10 mouse cellular contexts compared by ENCODE assay signal in genomic region chr1:37477928-37478327, GRCm38 (mm10). TPM values are rescaled to one million over a fixed set of nuclear protein-coding genes. Genes with fewer than 3 reads are reported as not detected.
DNase-seq lines count a peak whose midpoint lies in the region; ATAC-seq and TF ChIP-seq lines count a peak whose summit lies in the region.
"Had no signal": no experiment of that assay in that cellular context is flagged by ENCODE, and none has a peak within 500 bp of the region (broad histone marks: within the 10 kb centered on the region; RNA-seq: fewer than 3 reads in every experiment).

No protein-coding gene starts in this region.

- peak; percentile 26 to 37 for DNase-seq in heart, adult 18-20 months
- DNase-seq in heart, adult 8-10 months (ENCODE audit: low spot score) = no peak
- no peak for DNase-seq in left cerebral cortex, postnatal 25 days (ENCODE audit: low spot score in 2 of 2)
- DNase-seq in kidney, postnatal 25 days = no peak
- DNase-seq in layer of hippocampus, adult 2 months (ENCODE audit: low spot score in 2 of 2) = no peak
- DNase-seq: right cerebral cortex, postnatal 14 days had no signal

- H3K9me3 ChIP-seq in megakaryocyte, embryonic 14.5 days = no peaks in the 10 kb centered on the region

- peak; percentile 67 for ATAC-seq in CD4-positive, CD25-positive, alpha-beta regulatory T cell, adult 4 months
- peak; percentile 23; the same call in 1 of the 2 replicates for ATAC-seq in granulocyte monocyte progenitor cell, adult 5-6 weeks (replicated peaks; ENCODE audit: poor library complexity, severe bottlenecking)
- ATAC-seq: midbrain, embryonic 16.5 days had no signal

- H3K27me3 ChIP-seq in megakaryocyte, embryonic 14.5 days (replicated peaks) = no peaks in the 10 kb centered on the region

- H3K4me3 ChIP-seq in megakaryocyte, embryonic 14.5 days (replicated peaks) = peak overlapping the region; percentile 90
- no peak overlapping the region for H3K4me3 ChIP-seq in layer of hippocampus, adult 2 months

- H3K27ac ChIP-seq in layer of hippocampus, adult 2 months = no peak overlapping the region

- H3K36me3 ChIP-seq in megakaryocyte, embryonic 14.5 days (replicated peaks; ENCODE audit: low read length) = peaks cover 17% of the 10 kb centered on the region

- no peak for TF ChIP-seq CTCF in layer of hippocampus, adult 2 months (conservative IDR thresholded peaks at IDR 0.05)

- intact Hi-C loops in left cerebral cortex, postnatal 25 days (cut with DNase I) = no loop called here

- peaks cover 83% of the 10 kb centered on the region for H3K4me1 ChIP-seq in megakaryocyte, embryonic 14.5 days

RNA-seq across cellular contexts. Expression of gene Unc50, which starts 48.0 kb away (rescaled TPM):
- 10 to 100 TPM; 32.9 to 34.0 TPM for total RNA-seq in heart, adult 18-20 months (2021)
- 10 to 100 TPM; 24.8 to 29.3 (median 28.3) TPM for total RNA-seq in heart, adult 8-10 months (2022)
- 10 to 100 TPM; 63.3 to 63.4 TPM for polyA plus RNA-seq in CD4-positive, CD25-positive, alpha-beta regulatory T cell, adult 4 months (2017; shearing (Covaris generic))
- 61.0 and 68.8 TPM in 2 replicates for total RNA-seq in granulocyte monocyte progenitor cell, adult 5-6 weeks (2014; fragmentation: Nextera tagmentation)
- total RNA-seq in granulocyte monocyte progenitor cell, adult 5-6 weeks (2017) = 41.9 and 63.4 TPM in 2 replicates
- polyA plus RNA-seq in megakaryocyte, embryonic 14.5 days (2012; ENCODE audit: insufficient read depth, low replicate concordance) = 32.9 and 52.3 TPM in 2 replicates
- 10 to 100 TPM; 57.3 to 63.6 TPM for total RNA-seq in left cerebral cortex, postnatal 25 days (2021)
- 10 to 100 TPM; 53.3 to 59.7 TPM for total RNA-seq in layer of hippocampus, adult 2 months (2021)

RNA-seq across cellular contexts. Expression of gene Coa5, which starts 48.0 kb away (rescaled TPM):
- 100 to 1,000 TPM; 114 to 119 TPM for total RNA-seq in heart, adult 18-20 months (2021)
- 100 to 1,000 TPM in 3 of 4 experiments, 10 to 100 TPM in 1; 99.9 to 124 (median 112) TPM for total RNA-seq in heart, adult 8-10 months (2022)
- polyA plus RNA-seq in CD4-positive, CD25-positive, alpha-beta regulatory T cell, adult 4 months (2017; shearing (Covaris generic)) = 10 to 100 TPM; 53.3 to 59.3 TPM
- total RNA-seq in granulocyte monocyte progenitor cell, adult 5-6 weeks (2014; fragmentation: Nextera tagmentation) = 79.4 and 86.9 TPM in 2 replicates
- 69.1 and 75.9 TPM in 2 replicates for total RNA-seq in granulocyte monocyte progenitor cell, adult 5-6 weeks (2017)
- polyA plus RNA-seq in megakaryocyte, embryonic 14.5 days (2012; ENCODE audit: insufficient read depth, low replicate concordance) = 4.8 and 12.9 TPM in 2 replicates
- 10 to 100 TPM; 58.0 to 62.3 TPM for total RNA-seq in left cerebral cortex, postnatal 25 days (2021)
- 10 to 100 TPM; 61.2 to 62.5 TPM for total RNA-seq in layer of hippocampus, adult 2 months (2021)

Comparison
In these comparisons a context has a peak if more than half of its experiments do, and no peak if none do; other contexts are left out.
1. DNase-seq: peak in heart, adult 18-20 months (2 of 2); none in heart, adult 8-10 months (single experiment), left cerebral cortex, postnatal 25 days (0 of 2), kidney, postnatal 25 days (0 of 2) and layer of hippocampus, adult 2 months (0 of 2).